Mouse (Mus musculus): ENCODE results near the gene Kctd2.

DNA sequence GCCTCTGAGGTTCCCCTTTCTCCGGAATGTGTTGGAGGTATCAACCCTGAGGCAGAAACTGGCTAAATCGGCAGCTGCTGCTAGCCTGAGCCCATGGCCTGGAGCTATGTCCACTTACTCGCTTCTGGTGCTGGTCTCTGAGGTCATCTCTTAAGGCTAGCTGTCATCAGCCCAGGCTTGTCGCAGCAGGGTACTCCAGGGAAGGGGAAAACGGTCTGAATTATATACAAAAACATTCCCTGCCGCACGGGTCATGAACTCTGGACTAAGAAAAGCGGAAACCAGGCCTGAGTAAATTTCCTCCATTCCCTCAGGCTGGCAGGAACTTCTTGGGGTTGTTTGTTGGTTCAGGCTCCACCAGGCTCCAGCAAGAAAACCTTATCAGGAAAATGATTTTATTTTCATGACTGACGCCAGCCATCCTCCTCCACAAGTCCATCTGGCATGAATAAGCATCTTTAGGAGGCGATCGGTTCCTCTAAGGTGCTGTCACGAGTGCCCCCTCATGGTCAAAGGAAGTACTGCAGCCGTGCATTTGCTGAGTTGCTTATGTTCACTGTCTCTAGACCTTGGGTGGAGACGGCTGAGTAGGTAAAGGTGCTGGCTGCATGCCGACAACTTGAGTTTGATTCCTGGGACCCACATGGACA lies 53.8 kb downstream of the Kctd2 start:
- TF ChIP-seq CTCF (IDR thresholded peaks at IDR 0.05; ENCODE audit: borderline replicate concordance, control insufficient read depth, extremely low read depth, insufficient read depth, low read length, poor library complexity) (peak; percentile 60; the same call in 1 of the 2 replicates), POLR2A (IDR thresholded peaks at IDR 0.05; ENCODE audit: control insufficient read depth, extremely low read depth, insufficient read depth, low read length, poor library complexity) (no peak)
